Mouse (Mus musculus) CH12.LX (cell line): ENCODE results near the gene Loxl3.

Experiments used
- BHLHE40 ChIP-seq: IDR thresholded peaks from 2 replicates; pipeline ENCODE4 v1.6.1; 2011; ENCODE audit warnings: mild to moderate bottlenecking, low read depth, low read length, improper control_type of control experiment
- CTCF ChIP-seq, 2 experiments: IDR thresholded peaks in 1 of 2; conservative IDR thresholded peaks in 1 of 2; 2 replicates each; pipeline ENCODE4 v1.5.1; 2011 to 2012; ENCODE audit warnings: low read depth in 2 of 2, low read length in 2 of 2, improper control_type of control experiment in 1 of 2, inconsistent platforms in 1 of 2, mild to moderate bottlenecking in 1 of 2, moderate library complexity in 1 of 2
- EP300 ChIP-seq: IDR thresholded peaks from 2 replicates; pipeline ENCODE4 v1.6.1; 2011; ENCODE audit warnings: low read length, improper control_type of control experiment
- HCFC1 ChIP-seq: IDR thresholded peaks from 2 replicates; pipeline ENCODE4 v1.6.1; 2012; ENCODE audit warnings: low read depth, mild to moderate bottlenecking, inconsistent platforms, low read length, improper control_type of control experiment
- IRF4 ChIP-seq: IDR thresholded peaks from 2 replicates; pipeline ENCODE4 v1.6.1; 2014; ENCODE audit warnings: low read depth, mild to moderate bottlenecking, inconsistent platforms, low read length, improper control_type of control experiment
- MAX ChIP-seq: IDR thresholded peaks from 2 replicates; pipeline ENCODE4 v1.6.1; 2011; ENCODE audit warnings: low read length, improper control_type of control experiment
- RAD21 ChIP-seq: IDR thresholded peaks from 2 replicates; pipeline ENCODE4 v1.6.1; 2011; ENCODE audit warnings: low read depth, mild to moderate bottlenecking, low read length, improper control_type of control experiment, moderate library complexity
- USF2 ChIP-seq: conservative IDR thresholded peaks from 2 replicates; pipeline ENCODE4 v1.6.1; 2011; ENCODE audit warnings: low read depth, low read length, improper control_type of control experiment
- ZNF384 ChIP-seq: IDR thresholded peaks from 2 replicates; pipeline ENCODE4 v1.6.1; 2012; ENCODE audit warnings: low read depth, low read length, improper control_type of control experiment, inconsistent platforms

- TF ChIP-seq HCFC1, result no peak
- TF ChIP-seq IRF4, result no peak
- no peak for TF ChIP-seq CTCF (conservative IDR thresholded peaks at IDR 0.05 in 1 of 2, IDR thresholded peaks at IDR 0.05 in 1 of 2; ENCODE audit: low read depth in 2 of 2, low read length in 2 of 2)
- no peak for TF ChIP-seq EP300
- no peak for TF ChIP-seq BHLHE40
- TF ChIP-seq RAD21, result no peak
- no peak for TF ChIP-seq USF2
- TF ChIP-seq ZNF384, result no peak
- TF ChIP-seq MAX, result no peak
Measured at GRCm38 (mm10) chr6:83027293-83027692, 6.7 kb upstream of the Loxl3 start.
